Mouse (Mus musculus) midbrain, embryonic 16.5 days (tissue): ENCODE results near the gene Fbln1. TPM values are rescaled to one million over a fixed set of nuclear protein-coding genes. Genes with fewer than 3 reads are reported as not detected.

Source experiments
- ATAC-seq: fragments of 200-750 bp; cut with Nextera tagmentation; 2 replicates; pipeline ENCODE4 v1.8.0; 2017; ENCODE audit warnings: moderate TSS enrichment
- H3K27ac ChIP-seq: fragments of 300-500 bp; sonication (generic); 2 replicates; pipeline ENCODE4 v1.5.1; 2014; ENCODE audit warnings: mild to moderate bottlenecking, low read length, mixed read lengths
- H3K27me3 ChIP-seq: fragments of 300-500 bp; sonication (generic); 2 replicates; pipeline ENCODE4 v1.6.1; 2014; ENCODE audit warnings: low read depth, low read length, mixed read lengths; ENCODE audit not compliant: control insufficient read depth, insufficient read depth
- H3K36me3 ChIP-seq: fragments of 300-500 bp; sonication (generic); 2 replicates; pipeline ENCODE4 v1.6.1; 2014; ENCODE audit warnings: mild to moderate bottlenecking, low read length, moderate library complexity, mixed read lengths; ENCODE audit not compliant: control insufficient read depth, insufficient read depth
- H3K4me1 ChIP-seq: fragments of 300-500 bp; sonication (generic); 2 replicates; pipeline ENCODE4 v1.6.1; 2014; ENCODE audit warnings: mild to moderate bottlenecking, low read length, mixed read lengths; ENCODE audit not compliant: control insufficient read depth, insufficient read depth
- H3K4me2 ChIP-seq: fragments of 300-500 bp; sonication (generic); 2 replicates; pipeline ENCODE4 v1.6.1; 2014; ENCODE audit warnings: mild to moderate bottlenecking, low read length, mixed read lengths
- H3K4me3 ChIP-seq: fragments of 300-500 bp; sonication (generic); 2 replicates; pipeline ENCODE4 v1.5.1; 2014; ENCODE audit warnings: low read depth, mild to moderate bottlenecking, low read length, moderate library complexity, mixed read lengths
- H3K9ac ChIP-seq: fragments of 300-500 bp; sonication (generic); 2 replicates; pipeline ENCODE4 v1.6.1; 2014; ENCODE audit warnings: low read depth, low read length, mixed read lengths
- H3K9me3 ChIP-seq: fragments of 300-500 bp; sonication (generic); replicated peaks from 2 replicates; pipeline ENCODE4 v1.6.1; 2014; ENCODE audit warnings: mild to moderate bottlenecking, low read length, mixed read lengths; ENCODE audit not compliant: control insufficient read depth, poor library complexity, severe bottlenecking
- WGBS: fragments of 180-500 bp; shearing (Covaris S2); extraction: QIAGEN DNeasy Blood & Tissue Kit; methylation state at CpG from one replicate; pipeline ENCODE4 v1.1.7; 2014; 5-methylcytosine and 5-hydroxymethylcytosine counted together
- polyA plus RNA-seq: library from polyadenylated mRNA; unstranded; fragments of >200 nt; fragmentation: Nextera tagmentation; extraction: Ambion mirVana; gene quantifications from 2 replicates; pipeline ENCODE4 v1.2.1, GENCODE M21; 2015

The Fbln1 gene
- polyA plus RNA-seq, 1 experiment from 2014 or later = 41.1 TPM

DNA sequence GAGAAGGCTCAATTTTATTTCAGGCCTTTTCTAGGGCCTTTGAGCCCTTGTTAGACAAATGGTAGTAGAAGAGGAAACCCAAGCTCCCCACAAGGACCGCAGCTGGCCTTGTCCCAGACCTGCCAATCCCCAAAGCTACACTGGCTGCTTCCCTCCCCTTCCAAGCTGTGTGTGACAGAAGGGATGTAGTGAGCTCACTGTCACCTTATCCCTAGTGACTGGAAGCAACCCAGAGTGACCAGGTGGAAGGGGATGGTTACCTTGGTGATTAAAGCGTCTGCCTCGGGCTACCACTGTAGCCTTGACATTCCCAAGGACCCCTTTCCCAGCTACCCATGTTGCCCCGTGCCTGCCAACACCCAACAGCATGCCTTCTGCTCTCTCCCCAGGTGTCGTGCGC lies 78.9 kb downstream of the Fbln1 start:
- no peak for ATAC-seq
- 92% methylated on average over 6 of the region's 6 CpGs for WGBS
- no peaks in the 10 kb centered on the region for H3K36me3 ChIP-seq

DNA sequence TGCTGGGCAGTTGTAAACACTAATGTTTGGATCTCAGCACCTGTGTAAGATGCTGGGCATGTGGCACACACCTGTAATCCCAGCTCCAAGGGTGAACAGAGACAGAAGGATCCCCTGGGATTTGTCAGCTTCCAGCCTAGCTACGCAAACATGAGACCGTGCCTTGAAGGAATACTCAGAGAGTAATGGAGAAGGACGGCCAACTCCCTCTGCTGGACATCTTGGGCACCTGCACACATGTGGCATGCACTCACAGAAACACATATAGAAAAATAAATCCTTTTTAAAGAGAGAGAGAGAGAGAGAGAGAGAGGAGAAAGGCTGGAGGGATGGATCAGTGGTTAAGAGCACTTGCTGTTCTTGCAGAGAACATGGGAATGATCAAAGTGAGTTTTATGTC lies 88.9 kb downstream of the Fbln1 start:
- H3K27ac ChIP-seq = no peak overlapping the region
- H3K4me3 ChIP-seq = no peak overlapping the region
- WGBS = 92% methylated on average over 3 of the region's 3 CpGs
- H3K9ac ChIP-seq = no peak overlapping the region
- peaks cover 7% of the 10 kb centered on the region for H3K4me1 ChIP-seq
- no peaks in the 10 kb centered on the region for H3K9me3 ChIP-seq
- H3K4me2 ChIP-seq = no peak overlapping the region
- H3K27me3 ChIP-seq = no peaks in the 10 kb centered on the region
- no peak for ATAC-seq
- no peaks in the 10 kb centered on the region for H3K36me3 ChIP-seq

More for the DNA sequence above, 78.9 kb downstream of the Fbln1 start:
- no peak overlapping the region for H3K4me2 ChIP-seq
- H3K4me3 ChIP-seq = no peak overlapping the region
- no peaks in the 10 kb centered on the region for H3K27me3 ChIP-seq
- no peaks in the 10 kb centered on the region for H3K4me1 ChIP-seq
- no peak overlapping the region for H3K9ac ChIP-seq
- H3K9me3 ChIP-seq = no peaks in the 10 kb centered on the region
- H3K27ac ChIP-seq = no peak overlapping the region

DNA sequence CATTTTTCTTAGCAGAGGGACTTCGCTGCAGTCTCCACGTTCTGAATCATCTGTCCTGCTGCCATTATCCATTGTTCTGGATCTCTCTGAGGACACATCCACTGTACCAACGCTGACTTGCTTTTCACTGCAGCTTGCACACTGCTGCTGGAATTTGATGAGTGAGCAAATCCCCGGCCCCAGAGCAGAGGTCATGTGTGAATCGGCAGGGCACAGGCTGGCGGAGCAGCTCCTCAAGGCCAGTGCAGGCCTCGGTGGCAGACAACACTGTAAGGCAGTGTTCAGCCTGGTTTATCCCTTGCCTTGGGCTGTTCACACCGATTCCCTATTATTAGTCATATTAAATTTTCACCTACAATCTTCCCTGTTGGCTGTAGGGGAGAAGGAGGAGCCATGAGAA lies 89.8 kb downstream of the Fbln1 start:
- no peak overlapping the region for H3K4me2 ChIP-seq
- no peaks in the 10 kb centered on the region for H3K36me3 ChIP-seq
- peaks cover 7% of the 10 kb centered on the region for H3K4me1 ChIP-seq
- H3K4me3 ChIP-seq = no peak overlapping the region
- peak overlapping the region; percentile 36 for H3K9ac ChIP-seq
- ATAC-seq = peak; percentile 48
- H3K9me3 ChIP-seq = no peaks in the 10 kb centered on the region
- H3K27me3 ChIP-seq = no peaks in the 10 kb centered on the region
- 54% methylated on average over 8 of the region's 8 CpGs for WGBS
- peak overlapping the region; percentile 77 for H3K27ac ChIP-seq

DNA sequence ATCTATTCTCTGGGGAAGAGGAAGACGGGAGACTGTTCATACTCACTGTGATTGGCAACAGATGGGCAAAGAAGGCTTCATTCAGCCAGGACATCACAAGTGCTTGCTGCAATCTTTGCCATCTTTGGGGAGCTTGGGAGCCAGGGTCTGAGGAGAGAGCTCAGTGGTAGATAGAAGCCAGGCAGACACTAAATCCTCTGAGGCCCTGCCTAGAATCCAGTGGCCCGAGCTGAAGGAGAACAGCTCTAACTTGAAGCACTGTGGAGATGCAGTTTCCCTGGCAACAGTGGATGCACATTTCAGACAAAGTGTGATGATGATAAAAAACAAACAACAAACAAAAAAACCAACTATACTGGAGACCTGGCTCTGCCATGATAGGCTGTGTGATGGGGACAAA lies 90.2 kb downstream of the Fbln1 start:
- Histone ChIP-seq H3K36me3 (no peaks in the 10 kb centered on the region), H3K9ac (no peak overlapping the region; the same call in 1 of the 2 replicates), H3K4me2 (no peak overlapping the region), H3K4me1 (peaks cover 7% of the 10 kb centered on the region), H3K27ac (peak overlapping the region; percentile 77), H3K27me3 (no peaks in the 10 kb centered on the region), H3K9me3 (no peaks in the 10 kb centered on the region), H3K4me3 (no peak overlapping the region)
- ATAC-seq = peak; percentile 14; the same call in 1 of the 2 replicates
- 12% methylated on average over 2 of the region's 2 CpGs for WGBS

DNA sequence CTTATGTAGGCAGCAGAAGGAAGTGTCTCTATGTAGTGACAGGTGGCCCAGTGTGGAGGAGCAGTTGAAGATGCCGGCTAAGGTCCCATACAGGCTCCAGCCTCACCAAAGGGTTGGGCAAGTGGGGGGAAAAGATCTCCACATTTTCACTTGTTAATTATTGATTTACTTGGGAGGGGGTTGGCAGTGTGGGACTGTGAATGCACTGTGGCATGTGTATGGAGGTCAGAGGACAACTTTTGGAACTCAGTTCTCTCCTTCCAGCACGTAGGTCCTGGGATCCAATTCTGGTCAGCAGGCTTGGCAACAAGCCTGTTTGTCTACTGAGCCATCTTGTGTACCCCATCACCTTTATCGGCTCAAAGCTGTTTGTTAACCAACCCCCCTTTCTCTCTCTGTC lies 90.8 kb downstream of the Fbln1 start:
- Histone ChIP-seq H3K9ac (no peak overlapping the region), H3K4me3 (no peak overlapping the region), H3K4me1 (peaks cover 7% of the 10 kb centered on the region), H3K27me3 (no peaks in the 10 kb centered on the region), H3K27ac (no peak overlapping the region), H3K4me2 (no peak overlapping the region), H3K9me3 (no peaks in the 10 kb centered on the region), H3K36me3 (no peaks in the 10 kb centered on the region)
- no peak for ATAC-seq
- WGBS = 79% methylated on average over 3 of the region's 3 CpGs

DNA sequence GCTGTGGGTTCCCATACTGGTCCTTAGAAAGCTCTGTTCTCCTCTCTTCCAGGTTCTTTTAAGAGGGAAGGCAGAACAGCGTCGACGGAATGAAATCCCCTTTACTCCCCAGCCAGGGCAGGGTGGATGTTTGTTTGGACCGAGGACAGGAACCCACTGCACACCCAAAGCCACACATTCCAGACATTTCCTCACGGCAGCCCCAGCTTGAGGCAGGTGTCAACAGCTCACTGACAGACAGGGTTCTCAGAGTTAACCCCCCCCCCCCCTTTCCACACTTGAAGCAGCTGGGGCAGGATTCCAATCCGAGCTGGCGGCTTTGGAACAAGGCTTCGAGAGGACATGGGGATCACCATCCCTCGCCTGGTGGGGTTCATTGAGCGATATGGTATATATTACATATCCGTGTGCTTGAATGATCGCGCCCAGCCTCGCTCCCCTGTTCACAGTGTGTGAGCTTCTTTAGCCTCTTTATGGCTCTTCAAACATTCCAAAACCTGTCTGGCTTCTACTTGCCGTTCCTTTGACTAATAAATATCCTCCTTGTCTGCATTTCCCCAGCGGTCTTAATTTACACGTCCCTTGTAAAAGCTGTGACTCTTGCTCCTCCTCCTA lies 92.5 kb downstream of the Fbln1 start:
- no peak overlapping the region for H3K4me3 ChIP-seq
- peaks cover 7% of the 10 kb centered on the region for H3K4me1 ChIP-seq
- no peak for ATAC-seq
- no peak overlapping the region for H3K4me2 ChIP-seq
- no peak overlapping the region for H3K27ac ChIP-seq
- no peaks in the 10 kb centered on the region for H3K9me3 ChIP-seq
- H3K27me3 ChIP-seq = no peaks in the 10 kb centered on the region
- H3K9ac ChIP-seq = no peak overlapping the region
- WGBS = 55% methylated on average over 17 of the region's 17 CpGs
- no peaks in the 10 kb centered on the region for H3K36me3 ChIP-seq

DNA sequence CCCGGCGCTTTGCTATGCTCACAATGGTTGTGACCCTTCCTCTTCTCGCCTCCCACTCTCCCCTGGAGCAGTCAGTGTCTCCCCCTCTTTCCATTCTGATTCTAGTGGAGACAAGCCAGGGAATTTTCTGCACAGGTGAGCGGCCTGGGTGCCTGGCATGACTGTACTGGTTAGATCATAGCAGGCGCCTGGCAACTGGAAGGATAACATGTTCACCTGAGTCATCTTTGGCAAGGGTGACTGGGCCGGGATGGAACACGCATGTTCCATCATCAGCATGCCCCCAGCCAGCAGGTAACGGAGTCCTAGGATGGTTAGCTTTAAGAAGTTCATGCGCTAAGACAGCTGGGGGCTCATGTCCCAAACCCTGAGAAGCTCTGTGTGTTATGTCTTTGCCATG lies 93.2 kb downstream of the Fbln1 start:
- Histone ChIP-seq H3K4me1 (peaks cover 7% of the 10 kb centered on the region), H3K4me3 (no peak overlapping the region), H3K9me3 (no peaks in the 10 kb centered on the region), H3K4me2 (no peak overlapping the region), H3K9ac (no peak overlapping the region), H3K27me3 (no peaks in the 10 kb centered on the region), H3K27ac (no peak overlapping the region), H3K36me3 (no peaks in the 10 kb centered on the region)
- ATAC-seq = no peak
- WGBS = 91% methylated on average over 9 of the region's 9 CpGs

DNA sequence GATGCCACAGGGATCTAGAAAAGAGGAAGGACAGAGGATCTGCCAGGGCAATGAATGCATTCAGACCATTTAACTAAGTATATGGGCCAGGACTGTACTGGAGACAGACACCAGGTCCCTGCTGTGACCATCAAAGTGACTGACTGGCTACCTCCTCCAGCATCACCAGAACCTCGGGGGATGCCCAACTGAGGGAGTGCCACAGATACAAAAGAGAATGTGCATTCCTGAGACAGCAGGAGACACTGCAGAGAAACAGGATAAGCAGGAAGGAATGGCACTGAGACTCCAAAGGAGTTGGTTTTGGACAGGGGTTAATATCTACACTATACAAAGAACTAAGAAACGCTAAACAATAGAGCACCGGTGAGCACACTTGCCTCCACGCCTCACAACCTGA lies 97.5 kb downstream of the Fbln1 start:
- Histone ChIP-seq H3K9ac (no peak overlapping the region), H3K9me3 (no peaks in the 10 kb centered on the region), H3K27ac (no peak overlapping the region), H3K27me3 (no peaks in the 10 kb centered on the region), H3K36me3 (no peaks in the 10 kb centered on the region), H3K4me3 (no peak overlapping the region), H3K4me1 (no peaks in the 10 kb centered on the region), H3K4me2 (no peak overlapping the region)
- ATAC-seq = no peak
- 61% methylated on average over 4 of the region's 4 CpGs for WGBS

DNA sequence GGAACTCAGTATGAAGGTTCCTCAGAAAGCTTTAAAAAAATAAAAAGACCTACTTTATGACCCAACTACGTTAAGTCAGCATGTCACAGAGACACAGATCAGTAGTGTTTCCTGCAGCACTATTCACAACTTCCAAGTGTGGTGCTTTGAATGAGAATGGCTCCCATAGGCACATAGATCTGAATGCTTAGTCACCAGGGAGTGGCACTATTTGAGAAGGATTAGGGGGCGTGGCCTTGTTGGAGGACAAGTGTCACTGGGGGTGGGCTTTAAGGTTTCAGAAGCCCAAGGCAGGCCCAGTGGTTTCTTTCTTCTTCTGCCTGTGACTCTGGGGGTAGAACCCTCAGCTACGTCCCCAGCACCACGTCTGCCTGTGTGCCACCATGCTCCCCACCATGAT lies 98.2 kb downstream of the Fbln1 start:
- no peak overlapping the region for H3K4me3 ChIP-seq
- H3K4me1 ChIP-seq = no peaks in the 10 kb centered on the region
- H3K9ac ChIP-seq = no peak overlapping the region
- H3K4me2 ChIP-seq = no peak overlapping the region
- no peak overlapping the region for H3K27ac ChIP-seq
- no peaks in the 10 kb centered on the region for H3K36me3 ChIP-seq
- no peak for ATAC-seq
- no peaks in the 10 kb centered on the region for H3K9me3 ChIP-seq
- no peaks in the 10 kb centered on the region for H3K27me3 ChIP-seq
- WGBS = 84% methylated on average over 4 of the region's 4 CpGs
